Mouse (Mus musculus) E14TG2a.4 (cell line): ENCODE measurements at regions not wholly inside any gene's neighbourhood (a gene's known extent, or its start where the extent isn't known, plus 50 kb on each side); places are given as distances from the start of the nearest gene placed in this dataset.

Experiments
- CTCF ChIP-seq: conservative IDR thresholded peaks from 2 replicates; pipeline ENCODE4 v1.5.1; 2014; ENCODE audit warnings: low read length
- POU5F1 ChIP-seq: IDR thresholded peaks from 2 replicates; pipeline ENCODE4 v1.6.1; 2014; ENCODE audit warnings: low read length, borderline replicate concordance

DNA sequence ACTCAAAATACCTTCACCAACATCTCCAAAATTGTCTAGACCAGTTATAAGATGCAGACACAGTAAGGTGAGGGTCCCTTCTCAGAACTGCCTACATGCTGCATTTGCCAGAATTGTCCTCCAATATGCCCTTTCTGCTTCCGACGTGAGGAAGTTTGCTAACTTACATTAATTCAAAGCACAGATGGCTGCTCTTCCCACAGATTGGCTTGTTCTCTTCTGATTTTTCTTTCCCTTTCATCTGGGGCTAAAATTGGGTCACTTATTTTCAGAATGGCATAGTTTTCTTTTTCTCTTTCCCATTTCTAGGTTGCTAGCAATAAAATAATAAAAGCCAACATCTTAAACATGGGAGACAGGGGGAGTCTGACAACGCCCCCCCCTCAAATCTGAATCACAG is 778.8 kb downstream of the Rab28 start:
- no peak for TF ChIP-seq CTCF
- no peak for TF ChIP-seq POU5F1
